Comparison of ENCODE assay signal across 15 mouse cellular contexts in the genomic region with DNA sequence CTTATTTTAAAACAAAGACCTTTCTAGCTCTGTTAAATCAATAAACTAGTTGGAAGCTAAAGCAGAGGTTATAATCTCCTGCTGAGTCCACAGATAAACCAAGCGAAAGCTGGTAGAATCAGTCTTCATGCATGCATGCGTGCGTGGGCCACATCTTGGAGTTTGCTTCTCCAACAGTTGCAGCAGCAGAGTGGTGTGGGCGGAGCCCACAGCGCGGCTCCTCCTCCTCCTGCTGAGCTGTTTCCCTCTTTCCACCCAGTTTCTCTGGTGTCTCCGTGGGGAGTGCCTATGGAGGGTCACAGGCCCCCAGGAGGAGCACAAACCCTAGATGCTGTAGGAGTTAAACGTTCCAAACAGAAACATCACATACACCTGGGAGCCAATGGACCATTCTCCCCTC. TPM values are rescaled to one million over a fixed set of nuclear protein-coding genes. Genes with fewer than 3 reads are reported as not detected.
DNase-seq lines count a peak whose midpoint lies in the region; ATAC-seq and TF ChIP-seq lines count a peak whose summit lies in the region.
"Had no signal": no experiment of that assay in that cellular context is flagged by ENCODE, and none has a peak within 500 bp of the region (broad histone marks: within the 10 kb centered on the region; RNA-seq: fewer than 3 reads in every experiment).

No protein-coding gene starts in this region.

- H3K27me3 ChIP-seq in stomach, postnatal 0 days (ENCODE audit: control insufficient read depth, insufficient read depth, low read length) = no peaks in the 10 kb centered on the region
- no peaks in the 10 kb centered on the region for H3K27me3 ChIP-seq in midbrain, postnatal 0 days (ENCODE audit: insufficient read depth, low read length)
- H3K27me3 ChIP-seq: hindbrain, embryonic 15.5 days had no signal

- no peaks in the 10 kb centered on the region for H3K9me3 ChIP-seq in stomach, postnatal 0 days (ENCODE audit: control insufficient read depth, low read length)
- H3K9me3 ChIP-seq in midbrain, postnatal 0 days (ENCODE audit: low read length) = no peaks in the 10 kb centered on the region
- H3K9me3 ChIP-seq: hindbrain, embryonic 15.5 days had no signal

- 0 out of 2 replicates have a peak, but pooled peaks cover 2% of the 10 kb centered on the region for H3K4me1 ChIP-seq in stomach, postnatal 0 days (replicated peaks; ENCODE audit: control insufficient read depth, insufficient read depth)
- no peaks in the 10 kb centered on the region; the same call in 1 of the 2 replicates for H3K4me1 ChIP-seq in midbrain, postnatal 0 days (ENCODE audit: insufficient read depth, low read length)

- 40% methylated on average over 8 of the region's 8 CpGs for WGBS in stomach, postnatal 0 days
- WGBS in midbrain, postnatal 0 days = 57% methylated on average over 8 of the region's 8 CpGs

- no peaks in the 10 kb centered on the region for H3K36me3 ChIP-seq in stomach, postnatal 0 days (ENCODE audit: control insufficient read depth, insufficient read depth, low read length)
- H3K36me3 ChIP-seq in midbrain, postnatal 0 days (ENCODE audit: insufficient read depth, low read length) = no peaks in the 10 kb centered on the region
- H3K36me3 ChIP-seq: hindbrain, embryonic 15.5 days had no signal

- TF ChIP-seq CTCF in stomach, postnatal 0 days (IDR thresholded peaks at IDR 0.05; ENCODE audit: low read depth) = no peak
- TF ChIP-seq CTCF in midbrain, postnatal 0 days (IDR thresholded peaks at IDR 0.05) = no peak

- no peak overlapping the region for H3K9ac ChIP-seq in stomach, postnatal 0 days (ENCODE audit: low read length)
- H3K9ac ChIP-seq in midbrain, postnatal 0 days (replicated peaks; ENCODE audit: low read length, poor library complexity, severe bottlenecking) = no peak overlapping the region
- H3K9ac ChIP-seq: hindbrain, embryonic 15.5 days had no signal

- TF ChIP-seq EP300 in stomach, postnatal 0 days (optimal IDR thresholded peaks at IDR 0.05) = no peak

- intact Hi-C loops in heart, postnatal 25 days (cut with DNase I) = no loop called here

- DNase-seq in heart, adult 11 months = peak; percentile 92
- DNase-seq in heart, adult 8-10 months (ENCODE audit: low spot score) = no peak
- peak; percentile 13 for DNase-seq in thymus, postnatal 14 days
- no peak for DNase-seq in thymus, postnatal 25 days
- peak; percentile 74 for DNase-seq in induced T-regulatory cell, adult 2 months (ENCODE audit: low read depth)
- DNase-seq in stomach, postnatal 0 days (ENCODE audit: low spot score) = no peak
- DNase-seq in midbrain, postnatal 0 days (ENCODE audit: low spot score) = no peak
- DNase-seq in heart, postnatal 25 days (ENCODE audit: low spot score) = no peak
- DNase-seq: cerebellum, postnatal 10 days; gastrocnemius, postnatal 36 days; liver had no signal

- H3K4me2 ChIP-seq in stomach, postnatal 0 days (replicated peaks; ENCODE audit: low read depth) = no peak overlapping the region; the same call in 1 of the 2 replicates
- no peak overlapping the region for H3K4me2 ChIP-seq in midbrain, postnatal 0 days (ENCODE audit: low read depth, low read length, poor library complexity, severe bottlenecking)
- H3K4me2 ChIP-seq: hindbrain, embryonic 15.5 days had no signal

- no peak overlapping the region for H3K4me3 ChIP-seq in stomach, postnatal 0 days (ENCODE audit: low read depth, low read length)
- no peak overlapping the region for H3K4me3 ChIP-seq in midbrain, postnatal 0 days (ENCODE audit: low read depth, low read length)
- H3K4me3 ChIP-seq: erythroblast, embryonic 14.5 days; hindbrain, embryonic 15.5 days had no signal

- ATAC-seq in stomach, postnatal 0 days (ENCODE audit: low FRiP score, low TSS enrichment) = 0 out of 2 replicates have a peak, but pooled peaks have one; percentile 12
- ATAC-seq in midbrain, postnatal 0 days (ENCODE audit: low FRiP score) = no peak

- peak overlapping the region; percentile 5; the same call in 1 of the 2 replicates for H3K27ac ChIP-seq in stomach, postnatal 0 days (replicated peaks)
- H3K27ac ChIP-seq in midbrain, postnatal 0 days (ENCODE audit: low read depth, low read length) = no peak overlapping the region
- H3K27ac ChIP-seq: hindbrain, embryonic 15.5 days had no signal

RNA-seq across cellular contexts. Expression of gene Art2b, which starts 47.9 kb away (rescaled TPM):
- total RNA-seq in heart, adult 8-10 months (2022) = not detected
- not detected in 2 replicates for polyA plus RNA-seq in stomach, postnatal 0 days (2015; fragmentation: Nextera tagmentation; extraction: Ambion mirVana)
- total RNA-seq in midbrain, postnatal 0 days (2014; rRNA removed) = not detected in 2 replicates
- not detected in 2 replicates for polyA plus RNA-seq in midbrain, postnatal 0 days (2015; fragmentation: Nextera tagmentation; extraction: Ambion mirVana)
- total RNA-seq in heart, postnatal 25 days (2021) = not detected
- total RNA-seq: gastrocnemius, postnatal 36 days; layer of hippocampus, adult 8-10 months had no signal
- polyA plus RNA-seq: erythroblast, embryonic 14.5 days; hindbrain, embryonic 15.5 days; neural tube, embryonic 14.5 days had no signal

Comparison
In these comparisons a context has a peak if more than half of its experiments do, and no peak if none do; other contexts are left out.
1. DNase-seq: peak in heart, adult 11 months (single experiment), thymus, postnatal 14 days (single experiment) and induced T-regulatory cell, adult 2 months (single experiment); none in heart, adult 8-10 months (single experiment), thymus, postnatal 25 days (single experiment), stomach, postnatal 0 days (single experiment), midbrain, postnatal 0 days (single experiment) and heart, postnatal 25 days (single experiment).